Mouse (Mus musculus) cerebellum, adult 2 months (tissue): ENCODE data around the gene Gpr183.

Source experiments
- CTCF ChIP-seq: fragments of 200-500 bp; IDR thresholded peaks from 2 replicates; pipeline ENCODE4 v1.5.1; 2011; ENCODE audit warnings: low read depth, mild to moderate bottlenecking, control low read depth, low read length, moderate library complexity, borderline replicate concordance; ENCODE audit not compliant: insufficient read depth
- POLR2A ChIP-seq: fragments of 200-500 bp; IDR thresholded peaks from 2 replicates; pipeline ENCODE4 v1.6.1; 2011; ENCODE audit warnings: low read length, control low read depth, borderline replicate concordance; ENCODE audit not compliant: insufficient read depth

GRCm38 (mm10) chr14:121920511-121921124 lies 44.4 kb downstream of the Gpr183 start:
- TF ChIP-seq CTCF: no peak
- TF ChIP-seq POLR2A: no peak
